Mouse (Mus musculus): Measurements from ENCODE around the gene N4bp3. TPM values are rescaled to one million over a fixed set of nuclear protein-coding genes. Genes with fewer than 3 reads are reported as not detected.
A peak's percentile ranks its signal among the peaks of the same experiment; 100 is the strongest.
"Not testable (repeated sequence)": the region's sequence is repeated elsewhere in the genome, so short reads cannot be mapped to it uniquely, and the experiment has no call there.

The N4bp3 gene
- 11.8 and 13.6 TPM in 2 replicates for polyA plus RNA-seq (2012; rRNA removed)

- no peaks in the 10 kb centered on the region for H3K27me3 ChIP-seq (replicated peaks; ENCODE audit: control insufficient read depth, insufficient read depth, low read length)
- H3K4me3 ChIP-seq (ENCODE audit: insufficient read depth, low read depth, low read length): peak within 1 kb of the TSS; percentile 74
- no peaks in the 10 kb centered on the region for H3K36me3 ChIP-seq (ENCODE audit: control insufficient read depth, insufficient read depth, low read length)
- DNase-seq: peak; percentile 87
- peaks cover 15% of the 10 kb centered on the region; the same call in 1 of the 2 replicates for H3K4me1 ChIP-seq (ENCODE audit: control insufficient read depth, insufficient read depth, low read length)
- TF ChIP-seq POLR2A (IDR thresholded peaks at IDR 0.05; ENCODE audit: low read depth, low read length): no peak
- TF ChIP-seq CTCF (conservative IDR thresholded peaks at IDR 0.05; ENCODE audit: insufficient read depth, insufficient read length, low read depth, low read length): no peak
- peak within 1 kb of the TSS; percentile 74 for H3K27ac ChIP-seq (ENCODE audit: insufficient read depth, low read depth, low read length)
- 2% methylated on average over 61 of the region's 70 CpGs for WGBS
These were observed at the start of gene N4bp3, which contains the start of gene D930048N14Rik for GRCm38 (mm10) chr11:51650691-51651515. TSS of gene N4bp3 (minus strand) at chr11:51650842. TSS of gene D930048N14Rik (plus strand) at chr11:51650954.

- Histone ChIP-seq H3K36me3 (ENCODE audit: control insufficient read depth, insufficient read depth, low read length) (peaks cover 5% of the 10 kb centered on the region; the same call in 1 of the 2 replicates), H3K27me3 (replicated peaks; ENCODE audit: control insufficient read depth, insufficient read depth, low read length) (no peaks in the 10 kb centered on the region), H3K4me1 (ENCODE audit: control insufficient read depth, insufficient read depth, low read length) (no peaks in the 10 kb centered on the region), H3K4me3 (ENCODE audit: insufficient read depth, low read depth, low read length) (no peak overlapping the region), H3K27ac (ENCODE audit: insufficient read depth, low read depth, low read length) (no peak overlapping the region)
- no peak for DNase-seq
- TF ChIP-seq CTCF (conservative IDR thresholded peaks at IDR 0.05; ENCODE audit: insufficient read depth, insufficient read length, low read depth, low read length) (no peak), POLR2A (IDR thresholded peaks at IDR 0.05; ENCODE audit: low read depth, low read length) (no peak)
- 95% methylated on average over 3 of the region's 3 CpGs for WGBS
These were observed 44.3 kb upstream of the N4bp3 start for GRCm38 (mm10) chr11:51694984-51695383.

DNA sequence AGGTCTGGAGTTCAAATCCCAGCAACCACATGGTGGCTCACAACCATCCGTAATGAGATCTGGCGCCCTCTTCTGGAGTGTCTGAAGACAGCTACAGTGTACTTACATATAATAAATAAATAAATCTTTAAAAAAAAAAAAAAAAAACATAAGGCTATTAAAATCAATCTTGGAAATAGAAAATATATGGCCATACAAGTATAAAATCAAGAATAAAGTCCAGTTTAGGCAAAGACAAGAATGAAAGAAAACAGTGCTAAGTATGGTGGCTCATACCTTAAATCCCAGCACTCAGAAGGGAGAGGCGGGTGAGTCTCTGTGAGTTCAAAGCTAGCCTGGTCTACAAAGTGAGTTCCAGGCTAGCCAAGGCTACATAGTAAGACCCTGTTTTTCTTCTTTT lies 40.0 kb upstream of the N4bp3 start:
- DNase-seq; H3K4me1 ChIP-seq (ENCODE audit: control insufficient read depth, insufficient read depth, low read length); H3K4me3 ChIP-seq (ENCODE audit: insufficient read depth, low read depth, low read length); H3K36me3 ChIP-seq (ENCODE audit: control insufficient read depth, insufficient read depth, low read length); H3K27ac ChIP-seq (ENCODE audit: insufficient read depth, low read depth, low read length); H3K27me3 ChIP-seq (replicated peaks; ENCODE audit: control insufficient read depth, insufficient read depth, low read length): not testable (repeated sequence)
- WGBS: 78% methylated on average over 3 of the region's 3 CpGs

DNA sequence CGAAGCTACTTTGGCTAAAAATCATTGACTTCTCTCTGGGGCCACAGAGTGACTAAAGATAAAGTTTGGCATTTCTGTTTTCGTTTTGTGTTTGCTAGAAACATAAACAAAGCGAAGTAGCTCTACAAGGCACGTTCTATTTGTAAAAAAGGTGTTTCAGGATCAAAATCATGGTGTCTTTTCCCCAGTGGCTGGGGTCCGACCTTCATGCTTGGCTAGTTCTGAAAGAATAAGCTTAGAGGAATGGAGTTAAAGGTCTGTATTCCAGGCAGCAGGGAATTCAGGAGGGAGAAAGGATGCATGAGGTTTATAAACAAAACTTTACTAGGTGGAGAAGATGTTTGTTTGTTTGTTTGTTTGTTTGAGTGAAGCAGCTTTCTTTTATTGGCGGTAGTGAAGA lies 38.7 kb upstream of the N4bp3 start:
- TF ChIP-seq POLR2A (IDR thresholded peaks at IDR 0.05; ENCODE audit: low read depth, low read length): no peak
- TF ChIP-seq CTCF (conservative IDR thresholded peaks at IDR 0.05; ENCODE audit: insufficient read depth, insufficient read length, low read depth, low read length): no peak
- H3K27me3 ChIP-seq (replicated peaks; ENCODE audit: control insufficient read depth, insufficient read depth, low read length): no peaks in the 10 kb centered on the region
- H3K36me3 ChIP-seq (ENCODE audit: control insufficient read depth, insufficient read depth, low read length): no peaks in the 10 kb centered on the region
- no peak for DNase-seq
- WGBS: 19% methylated on average over 6 of the region's 6 CpGs
- H3K4me1 ChIP-seq (ENCODE audit: control insufficient read depth, insufficient read depth, low read length): peaks cover 2% of the 10 kb centered on the region; the same call in 1 of the 2 replicates
- H3K27ac ChIP-seq (ENCODE audit: insufficient read depth, low read depth, low read length): peak overlapping the region; percentile 62
- peak overlapping the region; percentile 27 for H3K4me3 ChIP-seq (ENCODE audit: insufficient read depth, low read depth, low read length)

DNA sequence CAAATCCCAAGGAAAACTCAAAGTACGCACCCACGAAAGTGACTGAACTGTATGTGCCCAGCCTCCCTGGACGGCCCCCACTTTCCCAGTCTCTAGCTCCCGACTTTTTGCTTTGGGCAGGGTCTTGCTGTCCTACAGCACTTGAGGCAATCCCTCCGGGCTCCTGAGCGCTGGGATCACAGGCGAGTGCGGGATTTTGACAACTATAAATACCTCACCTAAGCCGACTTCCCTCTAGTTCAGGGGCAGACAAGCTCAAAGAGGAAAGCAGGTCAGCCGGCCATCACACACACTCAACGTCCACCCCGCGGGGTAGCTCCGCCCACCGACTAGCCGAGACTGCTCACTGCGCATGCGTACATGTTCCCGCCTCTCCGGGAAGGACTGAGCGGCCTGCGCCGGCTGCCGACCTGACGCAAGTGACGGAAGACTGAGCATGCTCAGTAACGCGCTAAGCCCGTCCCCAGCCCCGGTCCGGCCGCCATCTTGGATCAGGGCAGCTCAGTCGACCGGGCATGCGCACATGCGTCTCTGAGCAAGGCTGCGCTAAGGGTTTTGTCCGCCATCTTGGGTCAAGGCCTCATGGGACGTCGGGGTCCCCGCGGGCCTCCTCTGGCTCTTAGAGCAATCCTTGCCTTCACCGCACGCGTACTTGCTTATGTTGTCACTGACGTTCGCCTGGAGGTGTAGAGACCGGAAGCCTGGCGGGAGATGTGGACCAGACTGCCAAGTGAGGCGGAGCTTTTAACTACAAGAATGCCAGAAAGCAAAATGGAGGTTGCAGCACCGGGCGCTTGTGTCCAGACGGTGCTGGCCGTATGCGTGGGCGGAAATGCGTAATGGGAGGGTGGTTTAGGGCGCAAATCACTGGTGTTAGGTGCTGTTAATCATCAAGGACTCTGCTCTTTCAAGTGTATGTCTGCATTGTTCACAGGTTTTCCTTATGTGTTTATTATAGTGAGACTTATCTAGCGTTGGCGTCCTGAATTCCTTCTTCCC lies 38.0 kb upstream of the N4bp3 start, which contains the start of gene 0610009B22Rik:
Gene 0610009B22Rik, minus strand, starts transcription at position 545 of the 999 bp plus-strand sequence.
- TF ChIP-seq CTCF (conservative IDR thresholded peaks at IDR 0.05; ENCODE audit: insufficient read depth, insufficient read length, low read depth, low read length): no peak
- TF ChIP-seq POLR2A (IDR thresholded peaks at IDR 0.05; ENCODE audit: low read depth, low read length): peak; percentile 78
- H3K36me3 ChIP-seq (ENCODE audit: control insufficient read depth, insufficient read depth, low read length): no peaks in the 10 kb centered on the region
- peak within 1 kb of the TSS; percentile 86 for H3K4me3 ChIP-seq (ENCODE audit: insufficient read depth, low read depth, low read length)
- WGBS: under 1% methylated on average over 60 of the region's 60 CpGs
- peak within 1 kb of the TSS; percentile 100 for H3K27ac ChIP-seq (ENCODE audit: insufficient read depth, low read depth, low read length)
- peaks cover 2% of the 10 kb centered on the region; the same call in 1 of the 2 replicates for H3K4me1 ChIP-seq (ENCODE audit: control insufficient read depth, insufficient read depth, low read length)
- peak; percentile 100 for DNase-seq
- H3K27me3 ChIP-seq (replicated peaks; ENCODE audit: control insufficient read depth, insufficient read depth, low read length): no peaks in the 10 kb centered on the region

DNA sequence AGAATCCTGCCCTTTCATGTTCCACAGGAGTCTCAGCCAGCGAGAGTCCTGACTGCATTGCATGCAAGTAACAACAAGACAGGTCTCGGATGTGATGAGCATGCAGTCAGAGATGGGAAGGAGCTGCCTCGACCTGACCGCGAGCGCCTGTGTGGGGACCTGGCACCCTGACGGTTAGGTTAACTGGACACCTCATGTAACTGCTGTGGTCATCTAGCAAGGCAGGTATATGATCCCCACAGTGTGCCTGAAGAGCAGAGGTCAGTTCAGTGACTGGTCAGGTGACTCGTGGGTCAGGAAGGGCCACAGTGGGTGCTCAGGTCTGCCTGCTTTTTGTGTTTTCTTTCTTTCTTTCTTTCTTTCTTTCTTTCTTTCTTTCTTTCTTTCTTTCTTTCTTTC lies 31.3 kb upstream of the N4bp3 start:
- Histone ChIP-seq H3K36me3 (ENCODE audit: control insufficient read depth, insufficient read depth, low read length) (no peaks in the 10 kb centered on the region), H3K4me1 (ENCODE audit: control insufficient read depth, insufficient read depth, low read length) (peaks cover 3% of the 10 kb centered on the region; the same call in 1 of the 2 replicates), H3K4me3 (ENCODE audit: insufficient read depth, low read depth, low read length) (no peak overlapping the region), H3K27ac (ENCODE audit: insufficient read depth, low read depth, low read length) (no peak overlapping the region), H3K27me3 (replicated peaks; ENCODE audit: control insufficient read depth, insufficient read depth, low read length) (no peaks in the 10 kb centered on the region)
- no peak for DNase-seq
- WGBS: 29% methylated on average over 8 of the region's 8 CpGs
- TF ChIP-seq POLR2A (IDR thresholded peaks at IDR 0.05; ENCODE audit: low read depth, low read length): no peak
- no peak for TF ChIP-seq CTCF (conservative IDR thresholded peaks at IDR 0.05; ENCODE audit: insufficient read depth, insufficient read length, low read depth, low read length)

All from kidney, adult 2 months (tissue).